Mouse (Mus musculus) hematopoietic stem cell, adult 5-6 weeks (primary cell): ENCODE measurements at regions not wholly inside any gene's neighbourhood (a gene's known extent, or its start where the extent isn't known, plus 50 kb on each side); places are given as distances from the start of the nearest gene placed in this dataset.

Experiments
- ATAC-seq, 2 experiments: fragments of 125-278 bp in 1 of 2; replicated peaks in 1 of 2; 2 replicates each; pipeline ENCODE4 v1.8.0; 2016 to 2017; ENCODE audit warnings: inconsistent platforms in 2 of 2, mild to moderate bottlenecking in 2 of 2, moderate number of reproducible peaks in 2 of 2, low read depth in 1 of 2, moderate TSS enrichment in 1 of 2; ENCODE audit not compliant: low FRiP score in 2 of 2, poor library complexity in 2 of 2, severe bottlenecking in 2 of 2, insufficient read depth in 1 of 2, low TSS enrichment in 1 of 2

DNA sequence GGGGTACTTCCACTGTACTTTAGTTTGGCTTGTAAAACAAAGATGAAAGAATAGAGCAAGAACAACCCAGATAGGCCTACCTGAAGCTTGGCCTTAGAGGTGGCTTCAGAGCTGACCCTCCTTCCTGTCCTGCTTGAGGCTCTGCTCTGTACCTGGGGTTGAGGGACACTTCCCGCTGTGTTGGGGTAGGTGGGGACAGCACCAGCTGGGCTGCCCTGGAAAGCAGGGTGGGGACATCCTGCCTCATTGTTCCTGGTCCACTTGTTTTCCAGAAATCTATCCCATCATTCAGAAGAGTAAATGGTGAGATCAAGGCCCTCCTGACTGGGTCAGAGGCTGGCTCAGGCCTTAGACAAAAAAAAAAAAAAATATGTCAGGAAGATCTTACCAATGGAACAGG is 141.9 kb downstream of the Zfp36l2 start:
- ATAC-seq, result no peak

GRCm38 (mm10) chr17:84044472-84044936 is 143.2 kb downstream of the Zfp36l2 start:
- no peak for ATAC-seq

DNA sequence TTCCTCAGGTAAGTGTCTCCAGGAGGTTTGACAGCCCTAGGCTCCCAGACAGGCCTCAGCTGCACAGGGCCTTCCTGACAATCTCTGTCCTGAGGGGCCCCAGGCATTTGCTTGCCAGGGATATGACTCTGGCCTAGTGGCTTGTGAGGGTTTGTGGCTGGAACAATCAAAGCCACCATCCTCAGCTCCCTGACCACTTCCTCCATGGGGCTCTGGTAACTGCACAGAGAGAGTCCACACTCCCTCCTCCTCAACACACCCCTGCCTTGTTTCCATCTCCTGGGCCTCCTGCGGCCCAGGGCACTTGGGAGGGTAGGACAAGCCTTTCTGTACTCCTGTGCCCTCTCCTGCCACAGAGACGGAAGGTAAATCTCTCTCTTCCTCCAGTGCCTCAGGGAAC is 144.6 kb downstream of the Zfp36l2 start:
- ATAC-seq, result peak; percentile 80 to 89

DNA sequence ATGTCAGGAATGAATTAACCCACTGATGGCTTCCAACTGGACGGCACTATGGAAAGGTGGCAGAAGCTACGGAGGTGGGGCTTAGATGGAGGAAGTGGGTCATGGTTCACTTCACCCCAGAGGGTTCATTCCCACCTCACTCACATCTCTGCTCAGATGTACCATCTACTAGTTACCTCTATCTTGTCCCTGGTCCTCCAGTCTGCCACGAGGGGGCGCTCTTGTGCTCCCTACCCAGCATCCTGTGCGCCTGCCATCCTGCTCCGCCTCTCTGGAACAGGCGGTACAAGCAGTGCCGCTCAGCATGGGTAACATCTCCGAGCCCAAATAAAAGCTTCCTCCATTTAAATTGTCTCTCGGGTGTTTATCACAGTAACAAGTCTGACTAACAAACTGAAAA is 148.3 kb downstream of the Zfp36l2 start:
- ATAC-seq, result peak; percentile 23 to 39; a peak in 2 of 4 replicates

GRCm38 (mm10) chr17:84037580-84038304 is 150.0 kb downstream of the Zfp36l2 start:
- ATAC-seq, result no peak

- no peak for ATAC-seq
Observed at GRCm38 (mm10) chr17:84036056-84036455, 151.7 kb downstream of the Zfp36l2 start.

GRCm38 (mm10) chr17:84034801-84035200 is 152.9 kb downstream of the Zfp36l2 start:
- ATAC-seq, result peak in 1 of 2 experiments; percentile 10; a peak in 1 of 4 replicates

- ATAC-seq, result no peak
Observed at GRCm38 (mm10) chr17:84032441-84032840, 155.3 kb downstream of the Zfp36l2 start.

GRCm38 (mm10) chr17:84031833-84032232 is 155.9 kb downstream of the Zfp36l2 start:
- no peak for ATAC-seq

DNA sequence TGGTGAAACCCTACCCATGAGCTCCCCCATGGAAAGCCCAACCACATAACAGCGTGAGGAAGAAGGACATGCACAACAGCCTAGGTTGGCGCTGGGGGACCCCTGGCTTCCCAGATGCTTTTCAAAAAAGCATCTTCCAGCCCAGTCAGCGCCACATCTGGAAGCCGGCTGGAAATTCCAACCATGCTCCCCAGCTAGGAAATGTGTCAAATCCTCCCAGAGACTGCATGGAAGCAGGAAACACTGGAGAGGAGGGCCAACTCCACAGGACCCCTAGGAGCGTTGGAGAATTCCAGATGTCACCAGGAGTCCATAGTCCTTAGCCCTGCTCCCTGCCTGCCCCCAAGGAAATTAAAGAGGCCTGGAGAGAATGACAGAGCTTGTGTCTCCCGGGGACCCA is 156.4 kb downstream of the Zfp36l2 start:
- no peak for ATAC-seq

GRCm38 (mm10) chr17:84030699-84031098 is 157.0 kb downstream of the Zfp36l2 start:
- no peak for ATAC-seq

DNA sequence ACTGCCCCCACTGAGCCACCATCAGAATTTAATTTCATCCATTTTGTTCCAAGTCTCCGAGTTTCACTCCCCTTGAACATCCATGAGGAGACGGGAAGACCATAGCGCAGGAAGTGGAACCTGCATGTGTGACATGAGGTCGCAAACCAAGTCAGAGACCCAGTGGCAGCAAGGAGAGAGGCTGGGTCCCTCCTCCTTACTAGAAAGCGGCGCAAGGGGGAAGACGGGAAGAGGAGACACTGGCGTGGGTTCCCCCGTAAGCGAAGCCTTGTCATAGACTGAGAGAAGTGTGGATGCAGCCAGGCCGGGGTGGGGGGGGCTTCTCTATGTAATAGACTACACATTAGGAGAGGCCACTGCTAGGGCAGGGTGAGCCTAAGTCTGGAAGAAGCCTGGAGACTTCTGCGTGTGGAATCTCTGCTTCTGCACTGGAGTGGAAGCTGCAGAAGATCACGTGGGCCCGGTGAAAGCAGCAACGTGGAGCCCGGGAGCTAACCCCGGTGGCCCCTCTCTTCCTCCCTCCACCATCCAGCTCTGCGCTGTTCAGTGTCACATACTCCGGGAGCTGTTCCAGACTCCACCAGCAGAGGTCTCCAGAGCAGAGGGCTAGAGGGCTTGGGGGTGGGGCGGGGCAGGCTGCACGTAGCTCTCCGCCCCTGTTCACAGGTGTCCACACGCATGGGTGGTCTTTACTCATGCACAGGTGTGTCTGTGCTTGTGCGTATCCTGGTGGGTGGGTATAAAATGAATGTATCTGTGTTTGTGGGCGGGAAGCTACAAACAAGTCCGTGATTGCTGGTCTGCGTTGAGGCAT is 159.4 kb downstream of the Zfp36l2 start:
- ATAC-seq, result peak; percentile 83 to 87

DNA sequence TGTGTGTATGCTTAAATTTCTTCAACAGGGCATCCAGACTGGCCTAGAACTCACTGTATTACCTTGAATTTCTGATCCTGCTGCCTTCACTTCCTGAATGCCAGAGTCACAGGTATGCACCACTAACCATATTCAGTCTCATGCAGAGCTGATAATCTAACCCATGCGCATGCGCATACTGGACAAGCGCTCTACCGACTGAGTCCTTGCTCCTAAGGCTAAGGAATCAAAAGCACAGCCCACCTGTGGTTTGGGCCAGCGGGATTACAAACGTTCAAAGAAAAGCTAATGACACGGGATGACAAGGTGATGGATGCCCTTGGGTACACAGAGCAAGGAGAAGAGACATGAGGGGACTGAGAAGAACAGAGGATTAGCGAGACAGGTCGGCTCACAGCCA is 160.5 kb downstream of the Zfp36l2 start:
- no peak for ATAC-seq

DNA sequence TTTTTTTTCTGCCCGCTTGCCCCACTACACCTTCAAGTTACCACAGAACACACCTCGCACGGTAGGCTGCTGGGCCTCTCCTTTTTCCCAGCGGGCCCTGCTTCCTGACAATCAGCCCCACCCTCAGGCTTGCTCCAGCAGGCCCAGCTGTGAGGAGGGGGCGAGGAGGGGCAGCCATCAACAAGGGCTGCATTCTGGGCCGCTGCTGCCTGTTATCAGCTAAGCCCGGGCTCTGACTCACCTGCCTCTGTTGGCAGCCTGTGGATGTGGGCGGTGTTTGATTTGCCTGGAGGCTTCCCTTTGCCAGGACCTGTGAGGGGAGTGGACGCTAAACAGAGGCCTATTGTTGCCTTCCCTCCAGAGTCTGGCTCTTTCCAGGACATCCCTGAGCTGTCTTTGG is 161.6 kb downstream of the Zfp36l2 start:
- peak; percentile 33 to 47; a peak in 3 of 4 replicates for ATAC-seq

- ATAC-seq, result no peak
Observed at GRCm38 (mm10) chr17:84022358-84022757, 165.4 kb downstream of the Zfp36l2 start.

- no peak for ATAC-seq
Observed at GRCm38 (mm10) chr17:84018817-84019216, 168.9 kb downstream of the Zfp36l2 start.

- no peak for ATAC-seq
Observed at GRCm38 (mm10) chr17:84017891-84018290, 169.9 kb downstream of the Zfp36l2 start.

GRCm38 (mm10) chr17:84014287-84015039 is 166.7 kb upstream of the Haao start:
- ATAC-seq, result no peak
